Comparison of ENCODE assay signal across 14 mouse cellular contexts in genomic region chr5:16155375-16156284, GRCm38 (mm10).
"Had no signal": no experiment of that assay in that cellular context is flagged by ENCODE, and none has a peak within 500 bp of the region (broad histone marks: within the 10 kb centered on the region; RNA-seq: fewer than 3 reads in every experiment).

No protein-coding gene starts in this region.

- DNase-seq: layer of hippocampus, postnatal 36 days; liver; liver, embryonic 13.5 days; liver, postnatal 0 days; lung, postnatal 14 days; thymus, postnatal 4 days had no signal

- H3K4me1 ChIP-seq: limb, embryonic 12.5 days; liver, embryonic 13.5 days; lung, embryonic 15.5 days; megakaryocyte, embryonic 14.5 days; midbrain, embryonic 15.5 days; neural tube, embryonic 12.5 days had no signal

- H3K4me3 ChIP-seq: limb, embryonic 12.5 days; liver, embryonic 13.5 days; lung, embryonic 15.5 days; megakaryocyte, embryonic 14.5 days; midbrain, embryonic 15.5 days; neural tube, embryonic 12.5 days had no signal

- H3K4me2 ChIP-seq: limb, embryonic 12.5 days; liver, embryonic 13.5 days; lung, embryonic 15.5 days; midbrain, embryonic 11.5 days; midbrain, embryonic 15.5 days; neural tube, embryonic 12.5 days had no signal

- H3K36me3 ChIP-seq: limb, embryonic 12.5 days; liver, embryonic 13.5 days; lung, embryonic 15.5 days; midbrain, embryonic 15.5 days; neural tube, embryonic 12.5 days had no signal

- H3K27ac ChIP-seq: limb, embryonic 12.5 days; liver, embryonic 13.5 days; lung, embryonic 15.5 days; macrophage; midbrain, embryonic 15.5 days; neural tube, embryonic 12.5 days; stomach, postnatal 0 days had no signal

- H3K9ac ChIP-seq: limb, embryonic 12.5 days; liver, embryonic 13.5 days; liver, postnatal 0 days; lung, embryonic 15.5 days; midbrain, embryonic 15.5 days; neural tube, embryonic 12.5 days had no signal

- H3K9me3 ChIP-seq: limb, embryonic 12.5 days; liver, embryonic 13.5 days; lung, embryonic 15.5 days; megakaryocyte, embryonic 14.5 days; midbrain, embryonic 15.5 days; neural tube, embryonic 12.5 days had no signal

- H3K27me3 ChIP-seq: limb, embryonic 12.5 days; liver, embryonic 13.5 days; lung, embryonic 15.5 days; megakaryocyte, embryonic 14.5 days; midbrain, embryonic 15.5 days; neural tube, embryonic 12.5 days had no signal

- ATAC-seq: liver, postnatal 0 days; midbrain, embryonic 15.5 days had no signal
